Mouse (Mus musculus) spleen, adult 18-20 months (tissue): ENCODE results near the gene Dynll1.

Experiments
- DNase-seq, 2 experiments: peaks; one replicate each; pipeline ENCODE4 v3.0.0; 2022; ENCODE audit warnings: mixed read lengths in 2 of 2

The Dynll1 gene

GRCm38 (mm10) chr5:115266787-115267468 lies 33.9 kb downstream of the Dynll1 start:
- no peak for DNase-seq

- DNase-seq: no peak
Observed at GRCm38 (mm10) chr5:115266340-115266739, 34.5 kb downstream of the Dynll1 start.

- no peak for DNase-seq
Observed at GRCm38 (mm10) chr5:115262502-115263291, 38.1 kb downstream of the Dynll1 start.

- no peak for DNase-seq
Observed at GRCm38 (mm10) chr5:115261880-115262279, 38.9 kb downstream of the Dynll1 start.

- no peak for DNase-seq
Observed at GRCm38 (mm10) chr5:115261141-115261540, 39.7 kb downstream of the Dynll1 start.

DNA sequence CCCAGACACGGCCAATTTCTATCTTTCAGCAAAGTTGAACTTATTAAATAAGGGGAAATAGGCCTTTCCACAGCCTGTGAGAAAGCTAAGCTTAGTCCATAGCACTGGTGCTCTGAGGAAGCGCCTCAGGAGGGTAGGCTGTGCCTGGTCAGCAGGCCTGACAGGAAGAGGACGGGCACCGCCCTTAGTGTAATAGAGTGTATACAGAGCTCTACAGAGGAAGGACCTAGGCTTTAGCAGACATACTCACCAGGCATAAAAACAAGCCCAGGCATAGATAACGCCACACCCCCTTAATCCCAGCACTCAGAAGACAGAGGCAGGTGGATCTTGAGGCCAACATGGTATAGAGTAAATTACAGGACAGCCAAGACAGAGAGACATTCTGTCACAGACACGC lies 40.4 kb downstream of the Dynll1 start:
- no peak for DNase-seq

GRCm38 (mm10) chr5:115256909-115257546 lies 43.8 kb downstream of the Dynll1 start:
- DNase-seq: no peak

GRCm38 (mm10) chr5:115255472-115255871 lies 45.3 kb downstream of the Dynll1 start:
- no peak for DNase-seq
